Mouse (Mus musculus) neutrophil, adult 65 days (primary cell): Measurements from ENCODE around the gene Daglb. TPM values are rescaled to one million over a fixed set of nuclear protein-coding genes. Genes with fewer than 3 reads are reported as not detected.

Experiments
- total RNA-seq: library from RNA; stranded (reverse); gene quantifications from 2 replicates; pipeline ENCODE4 v1.2.4, GENCODE M21; 2023

The Daglb gene
- total RNA-seq, result 24.1 and 32.9 TPM in 2 replicates

GRCm38 (mm10) chr5:143464100-143464756 lies at the start of gene Daglb:
TSS of gene Daglb (plus strand) at chr5:143464584.

GRCm38 (mm10) chr5:143527486-143528307 lies 63.3 kb downstream of the Daglb start, which contains the start of gene Rac1:
TSS of gene Rac1 (minus strand) at chr5:143528036.

Other genes with a start within 250 kb of the Daglb start
- gene Spdye4a, start 237.7 kb upstream of the Daglb start, total RNA-seq, result not detected in 2 replicates
- 2.7 and 3.8 TPM in 2 replicates for gene Zfp12, start 229.4 kb upstream of the Daglb start, total RNA-seq
- 0.43 and 0.60 TPM in 2 replicates for gene Zfp316, start 194.6 kb upstream of the Daglb start, total RNA-seq
- gene Zfp853, start 171.0 kb upstream of the Daglb start, total RNA-seq, result 0.25 TPM in 1 of 2 replicates, not detected in the other
- gene E130309D02Rik, start 149.2 kb upstream of the Daglb start, total RNA-seq, result 16.3 and 17.0 TPM in 2 replicates
- 39.6 and 43.0 TPM in 2 replicates for gene Zdhhc4, start 135.3 kb upstream of the Daglb start, total RNA-seq
- not detected in 2 replicates for gene Grid2ip, start 107.2 kb upstream of the Daglb start, total RNA-seq
- 34.3 and 35.9 TPM in 2 replicates for gene Kdelr2, start 60.7 kb upstream of the Daglb start, total RNA-seq
- 373 and 445 TPM in 2 replicates for gene Rac1, start 63.5 kb downstream of the Daglb start, total RNA-seq
- gene Cyth3, start 157.9 kb downstream of the Daglb start, total RNA-seq, result 5.2 and 6.1 TPM in 2 replicates